Comparison of ENCODE assay signal across 10 mouse cellular contexts in the genomic region with DNA sequence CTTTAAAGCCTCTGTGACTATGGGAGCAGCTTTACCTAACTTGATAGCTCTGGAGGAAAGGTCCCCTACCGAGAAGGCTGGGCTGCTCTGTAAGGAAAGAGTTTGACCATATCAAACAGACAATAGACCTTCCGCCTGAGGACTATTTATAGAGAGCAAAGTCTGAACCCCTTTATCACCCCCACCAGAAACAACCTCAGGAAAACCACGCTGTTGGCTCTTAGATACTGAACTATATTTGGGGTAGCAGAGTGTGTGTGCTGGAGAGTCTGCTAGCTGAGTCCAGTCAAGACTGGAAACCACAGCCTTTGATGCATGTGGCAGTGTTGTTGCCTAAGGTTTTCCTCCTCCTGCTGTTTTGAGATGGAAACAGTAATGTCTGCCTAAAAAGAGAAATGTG. TPM values are rescaled to one million over a fixed set of nuclear protein-coding genes. Genes with fewer than 3 reads are reported as not detected.
DNase-seq lines count a peak whose midpoint lies in the region; ATAC-seq and TF ChIP-seq lines count a peak whose summit lies in the region.
"Had no signal": no experiment of that assay in that cellular context is flagged by ENCODE, and none has a peak within 500 bp of the region (broad histone marks: within the 10 kb centered on the region; RNA-seq: fewer than 3 reads in every experiment).

No protein-coding gene starts in this region.

- no peaks in the 10 kb centered on the region for H3K4me1 ChIP-seq in forebrain, postnatal 0 days (ENCODE audit: insufficient read depth)
- peaks cover 5% of the 10 kb centered on the region; the same call in 1 of the 2 replicates for H3K4me1 ChIP-seq in forebrain, embryonic 13.5 days
- H3K4me1 ChIP-seq in spleen, adult 2 months (ENCODE audit: control insufficient read depth, insufficient read depth, insufficient read length) = peaks cover 32% of the 10 kb centered on the region
- peaks cover 12% of the 10 kb centered on the region for H3K4me1 ChIP-seq in intestine, embryonic 16.5 days (ENCODE audit: control insufficient read depth, insufficient read depth, low read length)
- peaks cover 4% of the 10 kb centered on the region; the same call in 1 of the 2 replicates for H3K4me1 ChIP-seq in stomach, postnatal 0 days (replicated peaks; ENCODE audit: control insufficient read depth, insufficient read depth)

- H3K9me3 ChIP-seq in forebrain, postnatal 0 days (ENCODE audit: low read length) = no peaks in the 10 kb centered on the region
- H3K9me3 ChIP-seq in forebrain, embryonic 13.5 days (replicated peaks) = no peaks in the 10 kb centered on the region
- no peaks in the 10 kb centered on the region for H3K9me3 ChIP-seq in intestine, embryonic 16.5 days (ENCODE audit: control insufficient read depth, low read length)
- H3K9me3 ChIP-seq in stomach, postnatal 0 days (ENCODE audit: control insufficient read depth, low read length) = no peaks in the 10 kb centered on the region

- H3K9ac ChIP-seq in forebrain, postnatal 0 days = no peak overlapping the region
- H3K9ac ChIP-seq in forebrain, embryonic 13.5 days = no peak overlapping the region
- no peak overlapping the region for H3K9ac ChIP-seq in intestine, embryonic 16.5 days (ENCODE audit: low read depth, low read length)
- H3K9ac ChIP-seq in stomach, postnatal 0 days (ENCODE audit: low read length) = no peak overlapping the region

- WGBS in forebrain, postnatal 0 days = 32% methylated on average over 3 of the region's 3 CpGs
- WGBS in forebrain, embryonic 13.5 days = 21% methylated on average over 3 of the region's 3 CpGs
- 11% methylated on average over 3 of the region's 3 CpGs for WGBS in spleen, adult 2 months
- WGBS in intestine, embryonic 16.5 days = 41% methylated on average over 3 of the region's 3 CpGs
- 49% methylated on average over 3 of the region's 3 CpGs for WGBS in stomach, postnatal 0 days

- TF ChIP-seq POLR2A in spleen, adult 2 months (IDR thresholded peaks at IDR 0.05; ENCODE audit: low read depth, low read length) = no peak

- no peak overlapping the region for H3K4me2 ChIP-seq in forebrain, postnatal 0 days (ENCODE audit: low read depth)
- no peak overlapping the region for H3K4me2 ChIP-seq in forebrain, embryonic 13.5 days
- no peak overlapping the region for H3K4me2 ChIP-seq in intestine, embryonic 16.5 days (ENCODE audit: low read depth, low read length)
- H3K4me2 ChIP-seq in stomach, postnatal 0 days (replicated peaks; ENCODE audit: low read depth) = no peak overlapping the region

- TF ChIP-seq CTCF in forebrain, postnatal 0 days (IDR thresholded peaks at IDR 0.05; ENCODE audit: low read depth) = no peak
- no peak for TF ChIP-seq CTCF in spleen, adult 2 months (IDR thresholded peaks at IDR 0.05; ENCODE audit: extremely low read depth, insufficient read depth, insufficient read length, insufficient replicate concordance)
- no peak for TF ChIP-seq CTCF in stomach, postnatal 0 days (IDR thresholded peaks at IDR 0.05; ENCODE audit: low read depth)

- DNase-seq in forebrain, postnatal 0 days = no peak
- no peak for DNase-seq in spleen, adult 2 months (ENCODE audit: low read depth in 1 of 2, low spot score in 2 of 2)
- DNase-seq in spleen, postnatal 10 days (ENCODE audit: low spot score in 2 of 2) = no peak
- DNase-seq in stomach, postnatal 0 days (ENCODE audit: low spot score) = no peak
- no peak for DNase-seq in cerebellum, postnatal 10 days
- DNase-seq in frontal cortex, postnatal 25 days (ENCODE audit: low spot score in 2 of 2) = no peak
- DNase-seq: B cell, adult 2 months; kidney, adult 8-10 months had no signal

- no peak overlapping the region for H3K4me3 ChIP-seq in forebrain, postnatal 0 days (ENCODE audit: low read depth, low read length)
- H3K4me3 ChIP-seq in forebrain, embryonic 13.5 days = no peak overlapping the region
- H3K4me3 ChIP-seq in spleen, adult 2 months (ENCODE audit: extremely low read depth, insufficient read depth, insufficient read length) = no peak overlapping the region
- H3K4me3 ChIP-seq in intestine, embryonic 16.5 days (ENCODE audit: low read length) = no peak overlapping the region
- H3K4me3 ChIP-seq in stomach, postnatal 0 days (ENCODE audit: low read depth, low read length) = no peak overlapping the region

- peak; percentile 12; the same call in 1 of the 2 replicates for ATAC-seq in forebrain, postnatal 0 days
- ATAC-seq in forebrain, embryonic 13.5 days = no peak
- peak; percentile 76 for ATAC-seq in intestine, embryonic 16.5 days
- ATAC-seq in stomach, postnatal 0 days (ENCODE audit: low FRiP score, low TSS enrichment) = peak; percentile 71

- no peak overlapping the region for H3K27ac ChIP-seq in forebrain, postnatal 0 days (ENCODE audit: low read depth, low read length)
- H3K27ac ChIP-seq in forebrain, embryonic 13.5 days = no peak overlapping the region
- peak overlapping the region; percentile 23; the same call in 1 of the 2 replicates for H3K27ac ChIP-seq in spleen, adult 2 months (ENCODE audit: insufficient read depth, low read length)
- H3K27ac ChIP-seq in intestine, embryonic 16.5 days (ENCODE audit: low read length) = peak overlapping the region; percentile 44; the same call in 1 of the 2 replicates
- no peak overlapping the region for H3K27ac ChIP-seq in stomach, postnatal 0 days (replicated peaks)

- H3K36me3 ChIP-seq in forebrain, postnatal 0 days (ENCODE audit: insufficient read depth) = no peaks in the 10 kb centered on the region
- no peaks in the 10 kb centered on the region for H3K36me3 ChIP-seq in forebrain, embryonic 13.5 days (ENCODE audit: poor library complexity, severe bottlenecking)
- H3K36me3 ChIP-seq in spleen, adult 2 months (ENCODE audit: control insufficient read depth, insufficient read depth, low read length) = peaks cover 4% of the 10 kb centered on the region
- H3K36me3 ChIP-seq in intestine, embryonic 16.5 days (ENCODE audit: control insufficient read depth, insufficient read depth, low read length) = no peaks in the 10 kb centered on the region
- no peaks in the 10 kb centered on the region for H3K36me3 ChIP-seq in stomach, postnatal 0 days (ENCODE audit: control insufficient read depth, insufficient read depth, low read length)

- no peak for TF ChIP-seq EP300 in stomach, postnatal 0 days (optimal IDR thresholded peaks at IDR 0.05)

- no peaks in the 10 kb centered on the region for H3K27me3 ChIP-seq in forebrain, postnatal 0 days (ENCODE audit: insufficient read depth, low read length)
- no peaks in the 10 kb centered on the region for H3K27me3 ChIP-seq in forebrain, embryonic 13.5 days
- H3K27me3 ChIP-seq in spleen, adult 2 months (ENCODE audit: control insufficient read depth, insufficient read depth, low read length) = no peaks in the 10 kb centered on the region
- H3K27me3 ChIP-seq in intestine, embryonic 16.5 days (replicated peaks; ENCODE audit: control insufficient read depth, insufficient read depth, low read length) = no peaks in the 10 kb centered on the region
- H3K27me3 ChIP-seq in stomach, postnatal 0 days (ENCODE audit: control insufficient read depth, insufficient read depth, low read length) = no peaks in the 10 kb centered on the region

RNA-seq across cellular contexts. Expression of gene Lims1, which starts 31.3 kb away (rescaled TPM):
- 38.5 and 43.6 TPM in 2 replicates for total RNA-seq in forebrain, postnatal 0 days (2014; rRNA removed)
- polyA plus RNA-seq in forebrain, postnatal 0 days (2015; fragmentation: Nextera tagmentation; extraction: Ambion mirVana) = 39.1 and 51.7 TPM in 2 replicates
- 82.4 and 83.0 TPM in 2 replicates for polyA plus RNA-seq in forebrain, embryonic 13.5 days (2015; fragmentation: Nextera tagmentation; extraction: Ambion mirVana)
- 11.4 and 15.7 TPM in 2 replicates for polyA plus RNA-seq in spleen, adult 2 months (2012; rRNA removed)
- 120 and 124 TPM in 2 replicates for polyA plus RNA-seq in intestine, embryonic 16.5 days (2015; fragmentation: Nextera tagmentation; extraction: Ambion mirVana)
- 101 and 111 TPM in 2 replicates for polyA plus RNA-seq in stomach, postnatal 0 days (2015; fragmentation: Nextera tagmentation; extraction: Ambion mirVana)

Comparison
In these comparisons a context has a peak if more than half of its experiments do, and no peak if none do; other contexts are left out.
1. H3K27ac ChIP-seq: peak in spleen, adult 2 months (single experiment) and intestine, embryonic 16.5 days (single experiment); none in forebrain, postnatal 0 days (single experiment), forebrain, embryonic 13.5 days (single experiment) and stomach, postnatal 0 days (single experiment).